Mouse (Mus musculus) spleen, postnatal 36 days (tissue): ENCODE data around the gene Nptx1.

ENCODE experiments used
- DNase-seq, 2 experiments: peaks; one replicate each; pipeline ENCODE4 v3.0.0; 2022; ENCODE audit warnings: low spot score in 2 of 2, mixed read lengths in 1 of 2

Nptx1 gene

DNA sequence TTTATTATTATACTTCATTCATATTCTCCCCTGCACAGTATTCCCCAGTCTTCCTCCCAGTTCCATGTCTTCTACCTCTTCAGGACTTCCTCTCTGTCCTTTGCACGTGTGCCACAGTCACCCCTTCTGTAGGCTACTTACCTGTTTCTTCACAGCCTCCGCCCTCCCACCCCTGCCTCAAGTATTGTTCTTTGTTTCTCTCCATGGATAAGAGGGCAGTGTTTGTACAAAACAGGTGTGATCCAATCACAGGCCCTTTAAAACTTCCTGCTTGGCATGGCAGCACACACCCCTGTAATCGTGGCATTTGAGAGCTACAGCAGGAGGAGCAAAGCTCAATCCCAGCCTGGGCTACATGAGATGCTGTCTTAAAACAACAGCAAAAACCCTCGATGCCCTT lies 54.0 kb downstream of the Nptx1 start:
- DNase-seq, result no peak

GRCm38 (mm10) chr11:119492830-119493229 lies 54.7 kb downstream of the Nptx1 start:
- no peak for DNase-seq

- DNase-seq, result no peak
Observed at GRCm38 (mm10) chr11:119491690-119492087, 55.9 kb downstream of the Nptx1 start.

DNA sequence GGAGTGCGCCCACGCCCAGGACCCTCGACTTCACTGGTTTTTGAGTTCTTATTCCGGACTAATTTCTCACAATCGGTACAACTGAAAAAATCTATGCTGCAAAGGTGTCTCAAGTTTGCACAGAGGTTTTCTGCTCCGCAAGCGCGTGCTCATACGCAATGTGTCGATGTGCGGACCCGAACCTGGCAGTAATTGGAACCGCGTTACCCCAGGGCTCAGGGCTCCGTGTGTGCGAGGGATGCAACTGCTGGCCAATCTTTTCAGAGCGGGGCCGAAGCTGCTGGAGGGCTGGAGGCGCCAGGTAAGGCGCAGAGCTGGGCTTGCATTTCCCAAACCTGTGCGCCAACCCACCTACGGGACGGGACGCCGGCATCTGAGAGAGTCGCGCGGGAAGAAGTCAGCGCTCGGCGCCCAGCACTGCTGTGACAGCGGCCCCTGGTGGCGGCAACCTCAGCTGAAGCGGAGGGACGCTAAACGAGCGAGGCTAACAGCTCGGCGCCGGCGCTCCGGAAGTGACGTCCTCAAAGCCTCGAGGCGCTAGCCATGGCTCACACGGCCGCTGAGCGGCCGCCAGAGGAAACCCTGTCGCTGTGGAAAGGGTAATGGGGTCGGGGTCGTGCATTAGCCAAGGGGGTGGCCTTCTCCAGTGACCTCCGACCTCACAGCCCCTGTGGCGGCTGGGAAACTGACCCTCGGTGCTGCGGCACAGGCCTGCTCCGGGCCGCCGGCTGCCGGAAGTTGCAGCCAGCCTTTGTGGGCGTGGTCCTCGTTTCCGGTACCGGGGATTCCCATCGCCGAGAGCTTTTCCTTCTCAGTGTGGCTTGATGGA lies 56.5 kb downstream of the Nptx1 start, which contains the start of gene Endov:
Gene Endov, plus strand, starts transcription at position 487 of the 829 bp plus-strand sequence.
- DNase-seq, result peak; percentile 95
